Mouse (Mus musculus) forebrain, embryonic 14.5 days (tissue): ENCODE measurements around the gene Dmrt3. TPM values are rescaled to one million over a fixed set of nuclear protein-coding genes. Genes with fewer than 3 reads are reported as not detected.

Experiments used
- ATAC-seq: fragments of 200-750 bp; cut with Nextera tagmentation; 2 replicates; pipeline ENCODE4 v1.8.0; 2017; ENCODE audit warnings: mild to moderate bottlenecking, moderate library complexity
- DNase-seq: peaks from one replicate; pipeline ENCODE4 v3.0.0-alpha.2; 2015; ENCODE audit warnings: low spot score
- H3K27ac ChIP-seq: fragments of 300-500 bp; sonication (generic); 2 replicates; pipeline ENCODE4 v1.5.1; 2014; ENCODE audit warnings: low read depth, mild to moderate bottlenecking, control low read depth, low read length, moderate library complexity
- H3K27me3 ChIP-seq: fragments of 300-500 bp; sonication (generic); replicated peaks from 2 replicates; pipeline ENCODE4 v1.6.1; 2014; ENCODE audit warnings: low read length, control low read depth, mixed read lengths; ENCODE audit not compliant: control insufficient read depth, insufficient read depth
- H3K36me3 ChIP-seq: fragments of 300-500 bp; sonication (generic); 2 replicates; pipeline ENCODE4 v1.6.1; 2014; ENCODE audit warnings: low read length, control low read depth; ENCODE audit not compliant: control insufficient read depth, insufficient read depth
- H3K4me1 ChIP-seq: fragments of 300-500 bp; sonication (generic); 2 replicates; pipeline ENCODE4 v1.6.1; 2014; ENCODE audit warnings: antibody characterized with exemption, low read length, control low read depth; ENCODE audit not compliant: control insufficient read depth, insufficient read depth
- H3K4me2 ChIP-seq: fragments of 300-500 bp; sonication (generic); 2 replicates; pipeline ENCODE4 v1.6.1; 2014; ENCODE audit warnings: mild to moderate bottlenecking, control low read depth, low read length
- H3K4me3 ChIP-seq: fragments of 300-500 bp; sonication (generic); 2 replicates; pipeline ENCODE4 v1.5.1; 2014; ENCODE audit warnings: low read depth, low read length, control low read depth
- H3K9ac ChIP-seq: fragments of 300-500 bp; sonication (generic); 2 replicates; pipeline ENCODE4 v1.6.1; 2014; ENCODE audit warnings: mild to moderate bottlenecking, low read length, control low read depth, moderate library complexity
- H3K9me3 ChIP-seq: fragments of 300-500 bp; sonication (generic); replicated peaks from 2 replicates; pipeline ENCODE4 v1.6.1; 2016; ENCODE audit warnings: low read length, control low read depth, mixed read lengths; ENCODE audit not compliant: control insufficient read depth
- WGBS: fragments of 180-500 bp; shearing (Covaris S2); extraction: QIAGEN DNeasy Blood & Tissue Kit; methylation state at CpG from one replicate; pipeline ENCODE4 v1.1.7; 2014; 5-methylcytosine and 5-hydroxymethylcytosine counted together
- polyA plus RNA-seq: library from polyadenylated mRNA; unstranded; fragments of >200 nt; fragmentation: Nextera tagmentation; extraction: Ambion mirVana; gene quantifications from 2 replicates; pipeline ENCODE4 v1.2.1, GENCODE M21; 2014

Gene Dmrt3
- polyA plus RNA-seq, 1 experiment from 2014 or later: 5.0 TPM

GRCm38 (mm10) chr19:25601966-25602365 lies 8.1 kb upstream of the Dmrt3 start:
- Histone ChIP-seq H3K27me3 (peaks cover 55% of the 10 kb centered on the region), H3K9me3 (no peaks in the 10 kb centered on the region), H3K36me3 (no peaks in the 10 kb centered on the region), H3K4me2 (no peak overlapping the region), H3K4me1 (peaks cover 12% of the 10 kb centered on the region), H3K4me3 (no peak overlapping the region), H3K27ac (no peak overlapping the region), H3K9ac (no peak overlapping the region)
- 3% methylated on average over 8 of the region's 8 CpGs for WGBS
- ATAC-seq: peak; percentile 8; the same call in 1 of the 2 replicates
- peak; percentile 74 for DNase-seq

- DNase-seq: peak; percentile 88
- H3K9me3 ChIP-seq: no peaks in the 10 kb centered on the region
- under 1% methylated on average over 21 of the region's 21 CpGs for WGBS
- no peaks in the 10 kb centered on the region for H3K36me3 ChIP-seq
- no peak overlapping the region for H3K9ac ChIP-seq
- H3K4me1 ChIP-seq: peaks cover 17% of the 10 kb centered on the region
- peak; percentile 40 for ATAC-seq
- peak overlapping the region; percentile 65 for H3K4me2 ChIP-seq
- H3K27me3 ChIP-seq: peaks cover 49% of the 10 kb centered on the region
- no peak overlapping the region for H3K4me3 ChIP-seq
- H3K27ac ChIP-seq: peak overlapping the region; percentile 63; the same call in 1 of the 2 replicates
Measured at GRCm38 (mm10) chr19:25607461-25608205, 2.5 kb upstream of the Dmrt3 start.

DNA sequence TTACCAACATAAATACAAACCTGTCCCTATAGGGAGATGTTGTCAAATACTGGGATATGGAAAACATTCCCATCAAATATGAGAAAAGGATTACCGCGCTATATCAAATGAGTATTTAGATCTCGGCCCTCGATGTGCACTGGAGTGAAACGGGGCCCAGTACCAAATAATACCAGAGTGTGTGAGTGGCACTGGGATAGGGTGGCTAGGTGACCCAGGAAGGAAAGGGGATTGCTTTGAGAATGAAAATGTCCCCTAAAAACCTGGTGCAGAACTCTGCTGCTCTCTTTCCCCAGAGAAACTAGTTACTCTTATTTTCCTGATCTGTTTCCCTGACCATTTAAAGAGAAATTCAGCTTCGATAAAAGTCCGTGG lies 1.9 kb upstream of the Dmrt3 start:
- ATAC-seq (peak; percentile 4; the same call in 1 of the 2 replicates), DNase-seq (no peak)
- Histone ChIP-seq H3K4me2 (peak overlapping the region; percentile 65), H3K4me1 (peaks cover 17% of the 10 kb centered on the region), H3K9ac (no peak overlapping the region), H3K27ac (peak overlapping the region; percentile 53; the same call in 1 of the 2 replicates), H3K36me3 (no peaks in the 10 kb centered on the region), H3K27me3 (peaks cover 54% of the 10 kb centered on the region), H3K9me3 (no peaks in the 10 kb centered on the region), H3K4me3 (no peak overlapping the region)
- under 1% methylated on average over 7 of the region's 7 CpGs for WGBS

- Histone ChIP-seq H3K27me3 (peaks cover 58% of the 10 kb centered on the region), H3K9me3 (no peaks in the 10 kb centered on the region), H3K4me1 (peaks cover 17% of the 10 kb centered on the region), H3K27ac (peak overlapping the region; percentile 53; the same call in 1 of the 2 replicates), H3K36me3 (no peaks in the 10 kb centered on the region), H3K9ac (peak overlapping the region; percentile 42), H3K4me2 (peak overlapping the region; percentile 65), H3K4me3 (peak overlapping the region; percentile 58)
- WGBS: 2% methylated on average over 33 of the region's 33 CpGs
- no peak for ATAC-seq
- no peak for DNase-seq
Measured at GRCm38 (mm10) chr19:25608961-25609850, 895 bp upstream of the Dmrt3 start.

DNA sequence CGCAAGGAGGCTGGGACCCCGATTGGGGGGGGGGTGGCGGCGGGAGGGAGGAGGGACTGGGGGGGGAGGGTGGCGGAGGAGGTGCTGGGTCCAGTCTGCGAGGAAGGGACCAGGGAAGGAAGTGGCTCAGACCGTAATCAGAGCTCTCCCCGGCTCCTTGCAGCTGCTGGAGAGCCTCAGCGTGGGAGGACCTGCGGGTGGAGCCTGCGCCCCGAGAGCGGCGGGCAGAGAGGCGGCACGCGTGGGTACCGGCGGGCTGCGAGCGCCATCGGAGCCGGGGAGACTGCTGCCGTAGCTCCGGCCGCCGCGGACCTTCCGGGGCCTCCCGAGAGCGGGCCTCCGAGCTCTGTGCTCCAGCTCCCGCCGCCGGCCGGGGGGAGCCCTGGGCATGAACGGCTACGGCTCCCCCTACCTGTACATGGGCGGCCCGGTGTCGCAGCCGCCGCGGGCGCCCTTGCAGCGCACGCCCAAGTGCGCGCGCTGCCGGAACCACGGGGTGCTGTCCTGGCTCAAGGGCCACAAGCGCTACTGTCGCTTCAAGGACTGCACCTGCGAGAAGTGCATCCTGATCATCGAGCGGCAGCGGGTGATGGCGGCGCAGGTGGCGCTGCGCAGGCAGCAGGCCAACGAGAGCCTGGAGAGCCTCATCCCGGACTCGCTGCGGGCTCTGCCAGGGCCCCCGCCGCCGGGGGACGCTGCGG lies 460 bp downstream of the Dmrt3 start:
- Histone ChIP-seq H3K27me3 (peaks cover 57% of the 10 kb centered on the region), H3K4me3 (peak overlapping the region; percentile 58), H3K36me3 (no peaks in the 10 kb centered on the region), H3K9me3 (no peaks in the 10 kb centered on the region), H3K27ac (peak overlapping the region; percentile 89), H3K4me1 (peaks cover 15% of the 10 kb centered on the region), H3K9ac (peak overlapping the region; percentile 79), H3K4me2 (peak overlapping the region; percentile 65)
- under 1% methylated on average over 50 of the region's 71 CpGs for WGBS
- DNase-seq (peak; percentile 61), ATAC-seq (peak; percentile 56)

DNA sequence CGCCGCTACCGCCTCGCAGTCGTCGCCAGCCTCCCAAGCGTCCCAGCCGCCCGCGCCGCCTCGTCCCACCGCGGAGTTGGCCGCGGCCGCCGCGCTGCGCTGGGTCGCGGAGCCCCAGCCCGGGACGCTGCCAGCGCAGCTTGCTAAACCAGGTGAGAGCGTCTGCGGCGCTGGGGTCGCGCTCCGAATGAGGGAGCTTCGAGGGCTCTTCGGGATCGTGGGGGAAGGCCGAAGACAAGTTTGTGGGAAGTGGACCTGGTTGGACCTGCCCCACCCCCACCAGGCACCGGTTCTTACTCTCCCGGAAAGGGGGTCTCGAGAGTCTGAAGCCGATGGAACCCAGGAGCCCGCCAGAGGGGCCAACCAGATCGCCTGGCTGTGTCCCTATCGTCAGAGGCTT lies 1.0 kb downstream of the Dmrt3 start:
- H3K4me2 ChIP-seq: peak overlapping the region; percentile 65
- H3K9ac ChIP-seq: peak overlapping the region; percentile 79
- no peaks in the 10 kb centered on the region for H3K9me3 ChIP-seq
- H3K4me1 ChIP-seq: peaks cover 10% of the 10 kb centered on the region
- H3K36me3 ChIP-seq: no peaks in the 10 kb centered on the region
- H3K4me3 ChIP-seq: peak overlapping the region; percentile 58
- peaks cover 54% of the 10 kb centered on the region for H3K27me3 ChIP-seq
- ATAC-seq (peak; percentile 13), DNase-seq (no peak)
- H3K27ac ChIP-seq: peak overlapping the region; percentile 89
- WGBS: 1% methylated on average over 42 of the region's 42 CpGs

DNA sequence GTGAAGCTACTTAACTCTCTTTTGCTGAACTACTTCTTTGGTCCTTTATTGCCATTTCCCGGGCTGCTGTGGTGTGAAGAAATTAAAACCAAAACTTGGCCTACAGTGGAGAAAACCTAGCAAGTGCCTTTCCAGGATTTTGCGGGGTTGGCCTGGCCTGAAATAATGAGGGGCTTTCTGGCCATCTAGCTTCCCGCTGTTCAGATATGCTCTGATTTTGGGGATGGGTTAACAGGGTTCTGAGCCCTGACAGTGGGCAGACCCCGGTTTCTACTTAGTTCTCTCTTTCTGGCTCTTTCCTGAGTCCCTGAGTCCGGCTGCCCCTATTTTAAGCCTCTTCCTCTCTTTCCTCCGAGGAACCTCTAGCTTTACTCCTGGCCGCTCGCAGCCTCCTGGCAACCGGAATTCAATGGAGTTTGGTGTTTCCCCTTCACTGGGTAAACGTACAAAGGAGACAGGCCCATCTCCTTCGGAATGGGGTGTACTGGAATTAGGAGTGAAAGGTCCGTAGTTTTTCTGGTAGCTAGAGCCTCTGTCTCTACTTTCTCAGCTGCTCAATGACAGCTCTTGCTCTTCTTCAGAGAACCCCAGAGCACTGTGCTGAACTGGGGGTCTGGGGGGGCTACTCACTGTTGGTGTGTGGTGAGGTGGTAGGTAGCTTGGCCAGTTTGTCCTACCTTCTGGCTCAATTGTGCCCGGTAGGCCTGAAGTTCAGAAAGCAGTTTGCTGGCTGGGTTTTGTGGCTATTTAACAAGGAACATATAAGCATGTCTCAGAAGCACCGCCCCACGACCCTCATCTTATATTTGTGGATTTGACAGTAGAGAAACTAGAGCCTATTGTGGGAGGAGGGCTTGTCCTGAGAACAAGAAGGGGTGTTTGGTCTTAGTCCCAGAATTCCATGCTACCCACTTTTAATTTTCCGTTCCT lies 2.0 kb downstream of the Dmrt3 start:
- Histone ChIP-seq H3K36me3 (no peaks in the 10 kb centered on the region), H3K9ac (peak overlapping the region; percentile 79), H3K4me2 (peak overlapping the region; percentile 65), H3K27me3 (peaks cover 47% of the 10 kb centered on the region), H3K9me3 (no peaks in the 10 kb centered on the region), H3K4me3 (peak overlapping the region; percentile 58), H3K4me1 (peaks cover 4% of the 10 kb centered on the region; the same call in 1 of the 2 replicates), H3K27ac (peak overlapping the region; percentile 44; the same call in 1 of the 2 replicates)
- DNase-seq: no peak
- 4% methylated on average over 16 of the region's 16 CpGs for WGBS
- ATAC-seq: no peak
